Mouse (Mus musculus) ES-E14 (cell line): ENCODE results near the gene Ppcs.

Experiments
- CHD2 ChIP-seq: IDR thresholded peaks from 2 replicates; pipeline ENCODE4 v1.6.1; 2014; ENCODE audit warnings: mild to moderate bottlenecking, low read depth, low read length, inconsistent platforms
- HCFC1 ChIP-seq: IDR thresholded peaks from 2 replicates; pipeline ENCODE4 v1.6.1; 2012; ENCODE audit warnings: low read length, inconsistent platforms, borderline replicate concordance; ENCODE audit not compliant: insufficient read depth

DNA sequence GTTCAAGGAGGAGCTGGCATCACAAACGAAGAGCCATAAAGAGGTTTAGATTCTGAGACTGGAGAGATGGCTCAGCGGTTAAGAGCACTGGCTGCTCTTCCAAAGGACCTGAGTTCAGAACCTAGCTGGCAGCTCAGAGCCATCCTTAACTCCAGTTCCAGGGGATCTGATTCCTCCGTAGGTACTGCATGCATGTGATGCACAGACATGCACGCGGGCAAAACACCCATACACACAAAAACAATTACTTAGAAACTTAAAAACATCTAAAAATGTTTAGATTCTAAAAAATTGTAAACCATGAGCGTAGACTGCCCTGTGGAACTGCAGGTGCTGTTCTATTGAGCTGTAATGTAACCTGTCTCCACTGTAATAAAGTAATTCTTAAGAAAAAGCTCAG, 52.8 kb downstream of the Ppcs start:
- TF ChIP-seq HCFC1 (no peak), CHD2 (no peak)
